In the genomic region with DNA sequence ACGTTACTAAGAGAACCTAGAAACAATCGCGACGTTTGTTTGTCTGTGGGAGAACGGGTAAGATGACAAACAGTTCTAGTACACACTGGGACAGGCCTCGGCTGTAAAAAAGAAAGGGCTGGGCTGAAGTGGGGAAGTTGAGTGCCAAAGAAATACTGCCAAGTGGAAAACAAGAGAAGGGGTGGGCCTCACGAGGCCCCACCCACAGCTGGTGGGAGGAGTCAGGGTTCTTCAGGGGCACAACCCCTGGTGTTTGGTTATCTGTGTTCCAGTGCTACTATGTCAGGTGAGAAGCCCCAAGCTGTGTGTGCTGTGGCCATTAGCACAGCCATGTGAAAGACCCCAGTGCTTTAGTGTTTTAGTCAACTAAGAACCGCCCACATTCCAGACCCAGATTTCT, we compare ENCODE assay signal across 16 mouse cellular contexts. TPM values are rescaled to one million over a fixed set of nuclear protein-coding genes. Genes with fewer than 3 reads are reported as not detected.
DNase-seq lines count a peak whose midpoint lies in the region; ATAC-seq and TF ChIP-seq lines count a peak whose summit lies in the region.
"Had no signal": no experiment of that assay in that cellular context is flagged by ENCODE, and none has a peak within 500 bp of the region (broad histone marks: within the 10 kb centered on the region; RNA-seq: fewer than 3 reads in every experiment).

No protein-coding gene starts in this region.

- no peaks in the 10 kb centered on the region for H3K9me3 ChIP-seq in heart, embryonic 13.5 days
- H3K9me3 ChIP-seq in heart, embryonic 10.5 days = no peaks in the 10 kb centered on the region
- H3K9me3 ChIP-seq in ES-Bruce4 (replicated peaks; ENCODE audit: control insufficient read depth, insufficient read depth, low read length, poor library complexity, severe bottlenecking) = no peaks in the 10 kb centered on the region
- H3K9me3 ChIP-seq in hindbrain, embryonic 16.5 days (ENCODE audit: control insufficient read depth, low read length) = no peaks in the 10 kb centered on the region

- no peak overlapping the region for H3K4me2 ChIP-seq in heart, embryonic 13.5 days
- no peak overlapping the region for H3K4me2 ChIP-seq in hindbrain, embryonic 16.5 days (ENCODE audit: low read length)
- H3K4me2 ChIP-seq: hindbrain, embryonic 14.5 days had no signal

- peak overlapping the region; percentile 36 for H3K27ac ChIP-seq in heart, embryonic 13.5 days (replicated peaks)
- no peak overlapping the region for H3K27ac ChIP-seq in heart, embryonic 10.5 days
- H3K27ac ChIP-seq in ES-Bruce4 (ENCODE audit: insufficient read depth, low read length) = no peak overlapping the region; the same call in 1 of the 2 replicates
- H3K27ac ChIP-seq in hindbrain, embryonic 16.5 days (ENCODE audit: low read depth, low read length) = no peak overlapping the region
- H3K27ac ChIP-seq: hindbrain, embryonic 14.5 days; midbrain, embryonic 10.5 days had no signal

- no peak for TF ChIP-seq EP300 in ES-Bruce4 (IDR thresholded peaks at IDR 0.05; ENCODE audit: insufficient read depth, low read depth, low read length)

- H3K27me3 ChIP-seq in heart, embryonic 13.5 days (replicated peaks) = no peaks in the 10 kb centered on the region
- no peaks in the 10 kb centered on the region for H3K27me3 ChIP-seq in heart, embryonic 10.5 days (ENCODE audit: insufficient read depth, poor library complexity, severe bottlenecking)
- no peaks in the 10 kb centered on the region for H3K27me3 ChIP-seq in ES-Bruce4 (ENCODE audit: control insufficient read depth, insufficient read depth, low read length, poor library complexity, severe bottlenecking)
- no peaks in the 10 kb centered on the region for H3K27me3 ChIP-seq in hindbrain, embryonic 16.5 days (replicated peaks; ENCODE audit: control insufficient read depth, insufficient read depth, low read length)
- H3K27me3 ChIP-seq: Patski had no signal

- H3K9ac ChIP-seq in heart, embryonic 13.5 days = no peak overlapping the region
- no peak overlapping the region for H3K9ac ChIP-seq in ES-Bruce4 (ENCODE audit: low read depth, poor library complexity, severe bottlenecking)
- H3K9ac ChIP-seq in hindbrain, embryonic 16.5 days (ENCODE audit: low read depth, low read length) = no peak overlapping the region
- H3K9ac ChIP-seq: hindbrain, embryonic 14.5 days had no signal

- peaks cover 47% of the 10 kb centered on the region for H3K4me1 ChIP-seq in heart, embryonic 13.5 days
- H3K4me1 ChIP-seq in heart, embryonic 10.5 days = peaks cover 40% of the 10 kb centered on the region
- H3K4me1 ChIP-seq in ES-Bruce4 (ENCODE audit: control insufficient read depth, insufficient read depth, low read length) = no peaks in the 10 kb centered on the region
- peaks cover 4% of the 10 kb centered on the region for H3K4me1 ChIP-seq in hindbrain, embryonic 16.5 days (ENCODE audit: control insufficient read depth, insufficient read depth, low read depth, low read length)

- no peak for DNase-seq in heart, embryonic 10.5 days (ENCODE audit: low spot score)
- DNase-seq in lung, postnatal 36 days = peak; percentile 59
- no peak for DNase-seq in embryo, embryonic 10.5 days (ENCODE audit: low spot score)
- DNase-seq in urinary bladder, postnatal 25 days (ENCODE audit: low spot score) = no peak
- DNase-seq: adrenal gland, postnatal 36 days; B cell, adult 2 months; cerebellum, adult 11 months; kidney, postnatal 10 days; layer of hippocampus, postnatal 36 days had no signal

- 0 out of 2 replicates have a peak, but pooled peaks cover 3% of the 10 kb centered on the region for H3K36me3 ChIP-seq in heart, embryonic 13.5 days
- H3K36me3 ChIP-seq in heart, embryonic 10.5 days = peaks cover 3% of the 10 kb centered on the region; the same call in 1 of the 2 replicates
- no peaks in the 10 kb centered on the region for H3K36me3 ChIP-seq in ES-Bruce4 (ENCODE audit: control insufficient read depth, insufficient read depth, low read length, poor library complexity, severe bottlenecking)
- H3K36me3 ChIP-seq in hindbrain, embryonic 16.5 days (ENCODE audit: control insufficient read depth, insufficient read depth, low read length) = no peaks in the 10 kb centered on the region; the same call in 1 of the 2 replicates

- WGBS in heart, embryonic 13.5 days = 63% methylated on average over 8 of the region's 8 CpGs
- 64% methylated on average over 8 of the region's 8 CpGs for WGBS in heart, embryonic 10.5 days
- WGBS in hindbrain, embryonic 16.5 days = 77% methylated on average over 8 of the region's 8 CpGs

- TF ChIP-seq CTCF in ES-Bruce4 (IDR thresholded peaks at IDR 0.05; ENCODE audit: low read depth, low read length) = no peak

- no peak overlapping the region for H3K4me3 ChIP-seq in heart, embryonic 13.5 days
- H3K4me3 ChIP-seq in heart, embryonic 10.5 days = no peak overlapping the region
- H3K4me3 ChIP-seq in ES-Bruce4 (ENCODE audit: low read depth, low read length) = peak overlapping the region; percentile 10; the same call in 1 of the 2 replicates
- no peak overlapping the region for H3K4me3 ChIP-seq in hindbrain, embryonic 16.5 days (ENCODE audit: low read length)
- H3K4me3 ChIP-seq: midbrain, embryonic 10.5 days had no signal

- no peak for ATAC-seq in heart, embryonic 13.5 days (ENCODE audit: extremely low read depth, insufficient number of reproducible peaks, low FRiP score, low TSS enrichment)
- peak; percentile 54 for ATAC-seq in granulocyte monocyte progenitor cell, adult 5-6 weeks (replicated peaks; ENCODE audit: poor library complexity, severe bottlenecking)
- no peak for ATAC-seq in hindbrain, embryonic 16.5 days
- ATAC-seq: Patski had no signal

- TF ChIP-seq POLR2A in ES-Bruce4 (IDR thresholded peaks at IDR 0.05; ENCODE audit: insufficient read depth, low read length) = no peak

RNA-seq across cellular contexts. Expression of a gene that starts 22.4 kb away (rescaled TPM):
- polyA plus RNA-seq in heart, embryonic 13.5 days (2015; fragmentation: Nextera tagmentation; extraction: Ambion mirVana) = 29.5 and 33.3 TPM in 2 replicates
- polyA plus RNA-seq in heart, embryonic 10.5 days (2016; fragmentation: Nextera tagmentation; extraction: Ambion mirVana) = 22.8 and 42.4 TPM in 2 replicates
- 7.1 and 7.2 TPM in 2 replicates for polyA plus RNA-seq in ES-Bruce4 (2011; ENCODE audit: insufficient read depth, insufficient read length, low read depth, missing spikeins)
- total RNA-seq in granulocyte monocyte progenitor cell, adult 5-6 weeks (2014; fragmentation: Nextera tagmentation) = 78.2 and 85.4 TPM in 2 replicates
- total RNA-seq in granulocyte monocyte progenitor cell, adult 5-6 weeks (2017) = 60.4 and 80.7 TPM in 2 replicates
- polyA plus RNA-seq in hindbrain, embryonic 16.5 days (2015; fragmentation: Nextera tagmentation; extraction: Ambion mirVana) = 30.7 and 37.6 TPM in 2 replicates
